Mouse (Mus musculus) layer of hippocampus, postnatal 36 days (tissue): ENCODE results near the gene Mgat4c. TPM values are rescaled to one million over a fixed set of nuclear protein-coding genes. Genes with fewer than 3 reads are reported as not detected.
"Not testable (repeated sequence)": the region's sequence is repeated elsewhere in the genome, so short reads cannot be mapped to it uniquely, and the experiment has no call there.

Experiments used
- DNase-seq, 2 experiments: peaks; one replicate each; pipeline ENCODE4 v3.0.0; 2022
- total RNA-seq, 2 experiments: library from RNA; stranded (reverse); gene quantifications; 2 replicates each; pipeline ENCODE4 v1.2.3; 2021

Gene Mgat4c
- total RNA-seq, 2 experiments from 2014 or later, result 25.5 to 26.0 TPM

DNA sequence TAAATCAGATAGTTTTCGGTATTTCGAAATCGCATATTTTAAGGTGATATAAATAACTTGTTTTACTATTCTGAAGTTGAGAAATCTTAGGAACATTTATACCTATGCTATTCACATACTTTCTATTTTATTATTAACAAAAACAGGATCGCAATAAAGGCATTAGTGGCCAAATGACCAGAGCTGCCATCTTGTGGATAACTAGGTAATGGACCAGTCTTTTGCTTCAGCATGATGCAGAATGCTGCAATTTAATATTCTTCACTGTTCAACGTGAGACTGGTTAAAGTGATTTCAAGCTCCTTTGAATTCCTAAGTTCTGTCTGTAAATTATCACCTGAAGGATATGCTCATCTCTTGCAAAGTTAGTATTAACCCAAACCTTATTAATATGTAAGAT lies 473.6 kb downstream of the Mgat4c start:
- no peak for DNase-seq

DNA sequence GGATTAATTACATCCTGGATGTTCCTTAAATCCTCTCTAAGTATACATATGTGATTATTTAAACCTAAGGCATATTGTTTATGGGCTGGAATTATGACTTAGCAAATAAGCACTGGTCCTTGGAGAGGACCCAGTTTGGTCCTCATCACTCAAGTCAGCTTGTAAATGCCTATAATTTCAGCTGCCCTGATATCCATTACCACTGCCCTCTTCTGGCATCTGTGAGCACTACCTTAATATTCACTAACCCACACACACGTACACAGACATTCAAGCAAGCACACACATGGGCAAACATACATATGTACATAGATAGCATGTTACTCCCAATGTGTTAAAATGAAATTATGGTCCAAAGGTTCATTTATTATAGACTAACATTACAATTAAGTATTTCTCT lies 474.6 kb downstream of the Mgat4c start:
- DNase-seq, result no peak

DNA sequence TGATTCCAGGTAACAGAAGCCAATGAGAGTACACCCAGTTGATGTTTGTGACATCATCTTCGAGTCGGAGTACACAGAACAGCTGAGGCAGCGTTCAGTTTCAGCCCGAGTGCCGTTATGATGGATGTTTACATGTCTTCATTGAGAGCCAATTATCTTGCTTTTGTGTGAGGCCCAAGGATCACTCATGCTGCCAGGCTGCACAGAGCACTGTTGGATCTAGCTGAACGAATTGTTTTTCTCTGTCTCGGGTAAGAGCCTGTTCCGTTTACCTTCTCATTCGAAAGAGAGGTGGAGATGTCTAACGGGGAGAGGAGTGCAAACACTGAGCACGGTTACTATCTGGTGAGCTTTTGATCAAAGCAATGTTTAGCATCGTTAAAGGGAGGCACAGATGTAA lies 477.5 kb downstream of the Mgat4c start:
- DNase-seq, result peak; percentile 8 to 32

DNA sequence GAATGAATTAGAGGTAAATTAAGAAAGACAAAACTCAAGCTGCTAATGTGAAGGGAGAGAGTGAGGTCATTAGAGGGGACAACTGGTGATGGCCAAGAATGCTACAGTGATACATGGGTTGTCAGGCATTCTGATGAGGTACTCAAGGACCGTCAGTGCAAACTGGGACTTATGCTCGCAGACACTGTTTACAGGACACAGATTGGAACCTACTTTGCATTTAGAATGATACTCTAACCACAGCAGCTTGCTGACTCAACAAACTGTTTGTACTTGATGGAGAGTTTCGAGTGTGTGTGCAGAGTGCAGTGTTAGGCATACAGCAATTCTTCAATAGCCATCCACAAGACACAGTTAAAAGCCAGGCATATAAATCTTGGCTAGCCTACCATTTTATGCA lies 503.4 kb downstream of the Mgat4c start:
- DNase-seq, result peak in 1 of 2 experiments; percentile 7

DNA sequence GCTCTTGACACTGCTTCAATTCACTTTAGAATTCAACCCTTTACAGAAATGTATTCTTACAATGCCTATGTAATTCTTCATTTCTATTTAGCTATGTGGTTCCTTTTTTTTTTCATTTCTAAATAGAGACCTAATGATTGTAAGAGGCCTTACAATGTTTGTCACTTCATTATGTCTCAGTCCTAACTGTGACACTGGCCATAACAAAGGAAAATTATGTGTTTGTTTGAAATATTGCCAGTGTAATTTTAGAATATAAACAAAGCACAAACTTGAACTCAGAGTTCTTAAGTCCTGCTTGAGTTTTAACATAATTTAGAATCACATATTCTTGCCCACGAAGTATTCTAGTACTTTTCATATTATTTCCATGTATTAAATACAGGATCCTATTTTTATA lies 510.4 kb downstream of the Mgat4c start:
- no peak for DNase-seq

DNA sequence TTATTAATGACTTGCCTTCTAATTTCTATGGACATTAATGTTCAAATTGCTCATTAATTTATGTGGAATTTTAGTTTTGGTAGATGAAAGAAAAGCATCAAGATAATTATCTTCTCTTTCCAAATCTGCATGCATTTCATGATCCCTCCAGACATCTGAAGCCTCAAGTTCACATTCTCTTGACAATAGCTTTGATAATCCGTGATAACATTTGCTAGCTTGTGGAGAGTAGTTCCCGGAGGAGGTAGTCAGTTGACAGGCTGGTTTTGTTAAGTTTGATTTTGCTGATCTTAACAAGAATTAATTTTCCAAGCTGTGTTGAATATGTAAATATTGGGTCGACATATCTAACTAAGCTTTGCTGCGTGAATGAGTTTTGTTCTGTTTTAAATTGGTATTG lies 515.6 kb downstream of the Mgat4c start:
- no peak for DNase-seq

DNA sequence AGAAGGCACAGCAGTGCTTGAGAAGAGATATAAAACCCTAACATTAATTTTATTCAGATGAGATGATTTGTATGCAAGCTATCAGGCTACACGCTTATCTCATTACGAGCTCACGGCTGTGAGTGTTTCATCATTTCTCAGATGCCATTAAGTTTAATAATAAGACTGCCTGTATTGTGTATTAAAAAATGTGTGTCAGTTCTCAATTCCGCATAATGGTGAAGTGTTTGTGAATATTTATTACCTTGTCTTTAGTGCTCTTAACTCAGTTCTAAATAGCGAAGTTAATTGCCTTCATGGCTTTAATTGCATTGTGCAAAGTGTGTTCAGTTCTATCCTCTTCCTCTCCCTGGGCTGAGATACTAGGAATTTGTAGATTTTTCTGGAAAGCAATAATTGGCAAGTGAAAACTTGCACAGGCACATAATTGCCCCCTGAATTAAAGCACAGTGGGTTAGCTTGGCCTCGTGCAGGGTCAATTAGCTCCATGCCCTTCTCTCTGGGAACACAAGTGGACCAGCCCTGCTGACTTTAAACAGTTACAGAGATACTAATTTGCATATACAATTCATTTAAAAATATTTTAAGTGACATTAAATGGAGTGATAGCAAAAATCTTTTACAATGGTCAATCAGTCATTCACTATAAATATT lies 557.4 kb downstream of the Mgat4c start:
- no peak for DNase-seq

DNA sequence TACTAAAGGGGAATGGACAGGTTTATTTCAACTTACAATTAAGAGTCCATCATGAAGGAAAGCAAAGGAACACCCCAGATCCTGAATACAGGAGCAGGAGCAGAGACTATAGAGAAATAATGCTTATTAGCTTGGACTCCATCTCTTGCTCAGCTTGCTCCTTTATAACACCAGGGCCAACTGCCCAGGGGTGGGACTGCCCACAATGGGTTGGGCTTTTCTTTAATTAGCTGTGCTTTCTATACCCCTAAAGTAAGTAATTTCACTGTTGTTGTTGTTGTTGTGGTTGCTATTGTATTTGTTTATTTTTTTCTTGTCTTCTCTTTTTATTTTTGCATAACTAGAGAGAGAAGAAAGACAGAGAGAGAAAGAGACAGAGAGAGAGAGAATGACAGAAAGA lies 562.6 kb downstream of the Mgat4c start:
- no peak for DNase-seq

DNA sequence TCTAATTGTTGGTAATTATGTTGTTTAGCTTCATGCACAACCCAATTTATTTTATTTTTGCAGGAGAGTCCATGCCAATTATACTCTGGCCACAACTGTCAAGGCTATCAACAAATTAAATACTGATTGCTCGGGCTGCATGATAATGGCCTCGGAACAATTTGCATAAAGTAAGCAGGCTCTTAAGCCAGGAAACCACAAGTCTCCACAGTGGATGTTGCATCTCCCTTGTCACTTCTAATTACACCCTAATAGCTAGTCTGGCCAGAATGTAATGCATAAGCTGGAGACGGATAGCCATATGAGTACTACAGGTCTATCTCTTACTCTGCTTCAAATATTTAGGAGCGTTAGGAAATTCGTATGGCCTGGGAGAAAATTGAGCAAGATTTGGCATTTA lies 563.3 kb downstream of the Mgat4c start:
- no peak for DNase-seq

DNA sequence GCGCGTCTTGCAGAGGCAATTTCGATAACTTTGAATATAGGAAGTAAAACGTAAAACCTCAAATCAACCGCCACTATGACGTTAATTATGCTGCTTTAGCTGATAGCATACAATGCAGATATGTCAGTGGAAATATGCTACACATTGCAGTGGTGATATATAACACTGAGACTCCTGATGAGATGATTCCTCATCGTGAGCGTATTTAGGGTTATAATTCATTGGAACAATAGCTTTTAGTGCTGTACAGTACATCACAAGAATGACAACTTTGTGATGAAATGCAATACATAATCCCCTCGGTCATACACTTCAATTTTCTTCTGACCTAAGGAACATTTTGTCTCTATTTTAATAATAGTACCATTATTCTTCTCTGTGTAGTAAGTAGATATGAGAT lies 564.0 kb downstream of the Mgat4c start:
- DNase-seq, result no peak

DNA sequence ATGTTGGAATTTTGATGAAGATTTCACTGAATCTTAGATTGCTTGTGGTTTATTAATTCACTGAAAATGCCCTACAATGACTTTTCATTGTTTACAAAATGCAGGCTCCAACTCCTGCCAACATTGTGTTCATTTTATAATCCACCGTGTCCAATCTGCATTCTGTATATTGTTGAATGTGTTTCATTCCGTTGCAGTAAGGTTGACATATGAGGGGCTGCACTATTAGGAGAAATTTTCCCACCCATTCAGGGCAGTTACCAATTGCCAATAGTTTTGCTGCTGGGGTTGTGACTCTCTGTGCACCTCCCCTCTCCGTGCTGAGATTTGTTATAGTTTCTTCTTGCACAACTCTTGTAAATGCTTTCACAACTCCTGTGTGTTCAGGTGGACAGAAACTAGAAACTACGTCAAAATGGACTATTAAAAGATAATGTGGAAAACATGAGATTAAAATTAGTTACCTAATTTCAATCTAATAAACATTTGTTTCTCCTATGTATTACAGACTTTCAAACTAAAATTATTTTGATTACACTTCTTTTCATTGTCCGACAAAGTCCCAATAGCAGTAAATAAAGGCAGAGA lies 627.7 kb downstream of the Mgat4c start:
- no peak for DNase-seq

DNA sequence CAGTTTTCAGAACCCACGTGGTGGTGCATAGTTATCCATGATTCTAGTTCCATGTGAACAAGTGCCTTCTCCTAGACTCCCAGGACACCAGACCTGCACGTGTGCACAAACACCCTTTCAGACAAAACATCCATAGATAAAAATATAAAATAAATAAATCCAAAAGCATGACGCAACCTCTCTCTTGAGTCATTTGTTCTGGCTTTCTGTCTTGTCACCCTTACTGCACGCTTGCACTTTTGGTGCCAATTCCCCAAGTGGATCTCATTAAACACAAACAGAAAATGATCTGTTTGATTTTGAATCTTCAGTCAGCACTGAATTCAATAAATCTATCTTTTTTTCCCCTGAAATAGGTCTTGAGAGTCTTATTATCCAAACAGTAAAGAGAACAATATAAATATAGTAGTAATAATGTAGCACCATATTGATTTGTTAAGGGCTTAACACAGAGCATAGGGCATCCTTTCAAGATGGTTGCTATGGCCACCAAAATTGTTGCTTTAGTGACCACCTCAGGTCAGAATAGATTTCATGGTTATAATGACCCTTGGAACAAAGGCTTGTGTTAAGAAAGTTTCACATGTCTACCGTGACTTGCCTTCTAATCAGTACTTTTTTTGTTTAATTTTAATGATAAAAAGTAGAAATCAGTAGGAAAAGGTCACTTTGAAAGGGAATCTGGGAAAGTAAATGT lies 684.5 kb downstream of the Mgat4c start:
- no peak for DNase-seq

DNA sequence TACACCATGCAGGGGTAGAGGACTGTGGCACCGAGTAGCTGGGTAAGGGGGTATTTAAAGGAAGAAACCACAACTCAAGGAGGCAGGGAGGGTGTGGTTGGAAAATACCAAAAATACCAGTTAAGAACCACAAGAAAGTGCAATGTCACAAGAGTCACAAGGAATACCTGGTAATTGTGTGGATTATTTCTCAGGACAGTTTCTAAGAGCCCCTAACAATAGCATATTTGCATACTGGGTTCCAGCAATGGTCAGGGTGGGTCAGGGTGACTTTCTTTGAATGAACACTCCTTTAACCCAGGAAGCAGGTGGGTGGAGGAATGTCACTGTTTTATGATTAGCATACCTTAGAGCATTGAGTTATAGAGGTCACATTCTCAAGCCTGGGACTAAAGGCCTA lies 689.3 kb downstream of the Mgat4c start:
- DNase-seq, result no peak

DNA sequence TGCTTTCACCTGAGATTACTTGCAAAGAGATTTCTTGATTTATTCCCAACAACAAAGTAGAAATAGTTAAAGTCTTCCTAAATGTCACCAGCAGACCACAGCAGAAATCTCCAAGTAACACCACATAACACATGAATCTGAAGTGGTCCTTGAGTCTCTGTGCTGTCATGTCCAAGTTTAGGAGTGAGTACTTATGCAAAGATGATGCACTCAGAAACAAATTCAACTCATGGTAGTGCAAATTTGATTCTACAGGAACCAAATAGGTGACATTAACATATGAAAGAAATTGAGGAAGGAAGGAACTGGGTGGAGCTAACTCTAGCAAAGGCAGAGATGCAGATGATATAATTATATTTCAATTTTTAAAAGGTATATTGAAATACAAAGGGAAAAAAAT lies 690.8 kb downstream of the Mgat4c start:
- no peak for DNase-seq

DNA sequence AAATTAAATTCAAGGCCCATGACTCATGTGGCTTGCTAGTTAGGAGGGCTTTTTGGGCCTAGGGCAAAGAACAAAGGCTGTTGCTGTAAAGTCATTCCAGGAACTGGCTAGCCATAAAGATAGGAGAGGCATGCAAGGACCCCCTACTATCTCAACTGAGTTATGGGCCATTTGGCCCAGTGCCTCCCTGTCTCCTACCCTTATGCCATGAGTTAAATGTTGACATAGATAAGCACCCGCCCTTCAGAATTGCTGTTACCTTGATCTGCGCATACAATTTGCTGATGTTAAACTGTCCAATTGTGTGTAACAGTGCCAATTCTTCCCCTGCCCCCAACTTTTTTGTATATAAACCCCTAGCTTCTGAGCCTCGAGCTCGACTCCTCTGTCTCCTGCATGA lies 692.8 kb downstream of the Mgat4c start:
- no peak for DNase-seq

DNA sequence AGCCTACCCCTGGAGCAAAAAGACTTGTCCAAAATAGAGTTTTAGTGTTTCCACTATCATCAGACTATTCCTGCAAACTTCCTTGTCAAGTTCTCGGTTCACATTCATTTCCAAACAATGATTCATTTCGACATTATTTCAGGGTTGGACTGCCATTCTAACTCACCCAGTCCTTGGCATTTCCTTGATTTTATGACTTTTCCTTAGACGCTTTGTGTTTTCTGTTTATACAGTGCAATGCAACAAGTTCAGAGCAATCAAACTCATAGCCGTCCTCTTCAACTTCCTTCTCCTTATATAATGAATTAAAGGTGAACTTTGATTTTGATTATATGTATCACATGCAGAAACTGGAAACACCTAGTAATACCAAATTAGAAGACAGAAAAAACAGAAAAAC lies 696.1 kb downstream of the Mgat4c start:
- DNase-seq, result no peak

DNA sequence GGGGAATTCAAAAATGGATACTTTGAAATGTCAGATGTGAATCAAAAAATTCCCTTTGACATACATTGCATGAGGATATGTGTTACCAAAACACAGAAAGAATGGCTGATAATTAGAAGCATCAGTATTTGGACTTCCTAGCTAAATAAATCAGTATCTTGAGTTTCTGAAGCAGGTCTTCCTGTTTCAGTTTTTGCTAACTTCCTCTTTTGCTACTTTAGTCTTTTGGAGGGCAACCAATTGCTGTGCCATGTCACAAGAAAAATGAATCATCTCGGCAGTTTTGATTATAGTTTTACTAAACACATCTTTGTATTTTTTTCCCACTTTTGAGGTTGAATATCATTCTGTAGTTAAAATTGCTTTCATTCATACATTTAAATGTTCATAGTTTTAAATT lies 707.9 kb downstream of the Mgat4c start:
- DNase-seq, result no peak

DNA sequence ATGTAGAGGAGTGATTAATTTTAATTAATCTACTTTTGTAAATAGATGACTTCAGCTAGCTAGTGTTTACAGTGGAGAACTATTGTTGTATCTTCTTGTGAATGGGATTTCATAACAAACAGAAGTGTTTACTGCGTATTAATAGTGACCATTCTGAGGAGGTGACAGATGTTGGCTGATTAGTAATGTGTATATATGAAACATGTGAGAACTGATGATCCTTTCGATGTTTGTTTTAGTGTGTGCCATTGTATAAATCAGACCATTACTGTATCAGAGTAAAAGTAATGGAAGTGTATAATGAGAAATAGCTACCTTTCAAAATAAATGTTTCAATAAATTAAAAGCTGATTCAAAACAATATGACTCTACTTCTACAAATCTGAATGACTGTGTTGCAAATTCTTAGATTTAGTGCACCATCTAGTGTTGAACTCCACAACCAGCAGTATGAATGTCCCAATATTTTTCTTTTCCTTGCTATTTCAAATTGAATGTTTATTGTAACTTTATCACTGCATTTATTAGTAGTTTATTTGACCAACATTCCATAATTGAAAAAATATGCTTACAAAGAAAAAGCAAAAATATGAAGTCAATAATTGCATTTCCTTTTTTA lies 736.5 kb downstream of the Mgat4c start:
- DNase-seq, result no peak

DNA sequence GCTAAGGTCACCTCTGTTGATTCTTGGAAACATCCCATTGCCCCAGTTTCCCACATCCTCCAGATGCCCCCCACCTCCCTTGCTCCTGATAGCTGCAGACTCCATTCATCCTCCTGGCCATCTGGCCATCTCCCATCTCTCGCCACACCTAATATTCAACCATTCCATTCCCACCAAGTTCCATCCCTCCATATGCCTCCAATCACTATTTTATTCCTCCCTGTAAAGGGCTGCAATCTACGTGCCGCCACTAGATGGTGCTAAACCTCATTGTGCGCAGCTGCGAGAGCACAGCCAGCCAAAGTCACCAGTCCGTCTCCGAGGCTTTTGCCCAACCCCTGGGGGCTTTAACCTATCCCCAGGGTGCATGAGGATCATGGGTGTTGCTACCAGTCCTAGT lies 753.8 kb downstream of the Mgat4c start:
- DNase-seq, result peak in 1 of 2 experiments; percentile 6

DNA sequence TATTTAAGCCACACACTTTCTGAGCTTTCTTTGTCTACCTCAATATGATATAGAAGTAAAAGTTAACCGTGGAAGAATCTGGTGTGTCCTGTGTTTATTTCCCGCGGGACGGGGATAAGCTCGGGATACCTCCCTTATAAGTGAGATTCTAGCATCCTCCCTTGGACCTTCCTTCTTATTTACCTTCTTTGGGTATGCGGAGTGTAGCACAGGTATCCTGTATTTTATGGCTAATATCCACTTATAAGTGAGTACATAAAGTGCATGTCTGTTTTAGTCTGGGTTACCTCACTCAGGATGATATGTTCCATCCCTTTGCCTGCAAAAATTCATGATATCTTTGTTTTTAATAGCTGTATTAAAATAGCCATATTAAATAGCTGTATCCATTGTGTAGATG lies 754.2 kb downstream of the Mgat4c start:
- not testable (repeated sequence) for DNase-seq
